Mouse (Mus musculus) brain, embryonic 14.5 days (tissue): ENCODE measurements around the gene Zmym4. TPM values are rescaled to one million over a fixed set of nuclear protein-coding genes. Genes with fewer than 3 reads are reported as not detected.
"Not testable (repeated sequence)": the region's sequence is repeated elsewhere in the genome, so short reads cannot be mapped to it uniquely, and the experiment has no call there.

Source experiments
- DNase-seq: peaks from one replicate; pipeline ENCODE4 v3.0.0-alpha.2; 2011; ENCODE audit warnings: low read depth
- CTCF ChIP-seq: fragments of 200-500 bp; IDR thresholded peaks from 2 replicates; pipeline ENCODE4 v1.5.1; 2012; ENCODE audit warnings: inconsistent platforms, mild to moderate bottlenecking, moderate library complexity, borderline replicate concordance; ENCODE audit not compliant: insufficient read depth, insufficient read length; ENCODE audit errors: extremely low read depth
- POLR2A ChIP-seq: fragments of 200-500 bp; IDR thresholded peaks from 2 replicates; pipeline ENCODE4 v1.6.1; 2012; ENCODE audit warnings: mild to moderate bottlenecking, inconsistent platforms, borderline replicate concordance; ENCODE audit not compliant: poor library complexity, insufficient read depth, insufficient read length, severe bottlenecking; ENCODE audit errors: extremely low read depth
- polyA plus RNA-seq: library from polyadenylated mRNA; depleted of rRNA; stranded (reverse); fragments of >200 nt; gene quantifications from 2 replicates; pipeline ENCODE4 v1.2.3, GENCODE M21; 2012; rRNA removed

The Zmym4 gene
- polyA plus RNA-seq, result 31.9 and 44.6 TPM in 2 replicates

- peak; percentile 99 for DNase-seq
- TF ChIP-seq CTCF (no peak), POLR2A (no peak)
Observed at GRCm38 (mm10) chr4:126967864-126968821, at the start of gene Zmym4. Gene Zmym4, minus strand, starts transcription at chr4:126968135.

GRCm38 (mm10) chr4:127016366-127016765 is 48.4 kb upstream of the Zmym4 start:
- TF ChIP-seq CTCF, result no peak
- no peak for TF ChIP-seq POLR2A
- DNase-seq, result no peak

- DNase-seq, result peak; percentile 92
- peak; percentile 84 for TF ChIP-seq CTCF
Observed at GRCm38 (mm10) chr4:127015294-127015993, 47.5 kb upstream of the Zmym4 start.

- TF ChIP-seq POLR2A (no peak), CTCF (no peak)
- DNase-seq, result peak; percentile 92
Observed at GRCm38 (mm10) chr4:127005113-127005936, 37.4 kb upstream of the Zmym4 start.

DNA sequence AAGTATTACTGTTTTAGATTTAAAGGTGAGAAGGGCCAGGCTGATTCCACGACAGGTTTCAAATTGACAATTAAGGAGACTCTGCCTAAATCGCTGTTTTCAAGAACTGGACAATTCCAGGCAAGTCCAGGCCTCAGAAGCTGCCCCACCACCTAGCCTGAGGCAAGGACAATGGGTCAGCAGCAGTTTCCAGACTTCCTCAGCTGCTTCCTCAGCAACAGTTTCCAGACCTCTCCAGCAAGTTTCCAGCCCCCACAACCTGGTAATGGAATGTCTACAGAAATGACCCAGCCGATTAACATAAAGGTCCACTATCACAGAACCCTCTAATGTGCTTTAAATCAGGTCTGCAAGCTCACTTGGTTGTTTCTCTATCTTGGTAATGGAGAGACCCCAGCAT is 36.4 kb upstream of the Zmym4 start:
- TF ChIP-seq CTCF, result no peak
- DNase-seq, result no peak

GRCm38 (mm10) chr4:127000601-127001105 is 32.7 kb upstream of the Zmym4 start:
- TF ChIP-seq POLR2A (no peak), CTCF (no peak)
- DNase-seq, result peak; percentile 82

DNA sequence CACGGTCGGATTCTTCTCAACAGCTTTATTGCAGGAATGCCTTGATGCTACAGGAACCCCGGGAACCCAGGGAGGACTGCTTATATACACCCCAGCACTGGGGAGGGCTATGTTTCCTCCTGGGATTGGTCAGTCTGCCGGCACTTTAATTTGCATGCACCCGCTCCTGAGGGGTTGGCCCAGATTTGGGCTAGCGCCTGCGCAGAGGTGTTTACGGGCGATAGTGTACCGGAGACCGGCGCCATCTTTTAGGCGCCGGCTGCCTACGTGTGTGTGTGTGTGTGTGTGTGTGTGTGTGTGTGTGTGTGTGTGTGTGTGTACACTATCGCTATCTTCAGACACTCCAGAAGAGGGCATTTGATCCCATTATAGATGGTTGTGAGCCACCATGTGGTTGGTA is 31.4 kb upstream of the Zmym4 start:
- DNase-seq, result not testable (repeated sequence)

DNA sequence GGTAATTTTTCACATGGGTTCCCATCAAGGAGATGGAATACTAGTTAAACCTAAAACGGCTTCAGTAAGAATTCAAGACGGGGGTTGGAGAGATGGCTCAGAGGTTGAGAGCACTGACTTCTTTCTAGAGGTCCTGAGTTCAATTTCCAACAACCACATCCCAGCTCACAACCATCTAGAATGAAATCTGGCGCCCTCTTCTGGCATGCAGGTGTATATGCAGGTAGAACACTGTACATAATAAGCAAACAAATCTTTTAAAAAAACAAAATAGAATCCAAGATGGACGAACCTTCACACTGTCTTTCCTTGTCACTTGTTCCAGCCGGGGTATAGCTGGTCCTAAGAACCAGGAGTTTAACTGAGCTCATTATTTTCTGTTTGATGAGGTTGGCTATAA is 24.4 kb upstream of the Zmym4 start:
- no peak for TF ChIP-seq POLR2A
- peak; percentile 28; the same call in 1 of the 2 replicates for TF ChIP-seq CTCF
- DNase-seq, result peak; percentile 17

DNA sequence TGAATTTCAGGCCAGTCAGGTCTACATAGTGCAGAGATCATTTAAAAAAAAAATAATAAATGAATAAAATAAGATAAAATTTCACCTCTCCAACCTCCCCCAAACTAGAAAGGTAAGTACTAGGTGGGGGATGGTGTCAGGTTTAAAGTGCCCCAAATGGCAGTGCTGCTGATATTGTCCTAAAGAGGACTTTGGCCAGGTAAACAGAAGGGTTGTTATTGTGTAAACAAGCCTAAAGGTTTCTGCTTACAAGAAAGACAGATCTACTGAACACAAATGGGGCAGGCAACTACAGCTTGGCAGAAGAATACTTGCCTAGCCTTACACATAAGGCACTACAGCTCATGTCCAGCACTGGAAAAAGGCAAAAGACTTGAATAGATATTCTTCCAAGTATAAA is 22.6 kb upstream of the Zmym4 start:
- TF ChIP-seq POLR2A, result no peak
- DNase-seq, result no peak

DNA sequence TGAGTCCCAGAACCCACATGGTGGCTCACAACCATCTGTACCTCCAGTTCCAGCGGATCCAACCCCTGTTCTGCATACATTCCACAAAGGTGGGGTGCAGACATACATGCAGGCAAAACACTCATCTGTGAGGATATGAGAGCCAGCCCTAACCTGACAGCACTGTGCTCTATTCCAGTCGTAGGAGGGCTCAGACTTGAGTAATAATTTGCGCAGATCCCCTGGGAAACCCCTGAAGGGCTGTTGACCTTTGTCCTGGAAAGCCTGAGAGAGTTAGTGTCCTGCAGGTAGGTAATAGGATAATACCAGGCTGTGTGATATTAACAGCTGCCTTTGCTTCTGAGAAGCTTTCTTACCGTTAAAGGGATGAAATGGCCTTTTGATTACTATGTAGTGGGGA is 20.6 kb upstream of the Zmym4 start:
- no peak for TF ChIP-seq CTCF
- no peak for DNase-seq

DNA sequence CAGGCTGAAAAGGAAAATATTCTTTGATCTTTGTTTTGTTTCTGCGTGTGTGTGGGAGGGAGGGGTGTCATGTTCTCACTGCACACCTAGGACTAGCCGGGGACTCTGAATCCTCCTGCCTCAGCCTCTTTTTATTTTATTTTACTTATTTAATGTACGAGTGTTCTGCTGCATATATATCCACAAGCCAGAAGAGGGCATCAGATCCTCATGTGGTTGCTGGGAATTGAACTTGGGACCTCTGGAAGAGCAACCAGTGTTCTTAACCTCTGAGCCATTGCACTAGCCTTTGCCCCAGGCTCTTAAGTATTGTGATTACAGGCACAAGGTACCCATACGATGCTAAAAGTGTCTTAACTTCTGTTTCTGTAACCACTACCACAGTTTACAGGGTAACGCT is 18.8 kb upstream of the Zmym4 start:
- TF ChIP-seq CTCF (no peak), POLR2A (no peak)
- DNase-seq, result no peak

DNA sequence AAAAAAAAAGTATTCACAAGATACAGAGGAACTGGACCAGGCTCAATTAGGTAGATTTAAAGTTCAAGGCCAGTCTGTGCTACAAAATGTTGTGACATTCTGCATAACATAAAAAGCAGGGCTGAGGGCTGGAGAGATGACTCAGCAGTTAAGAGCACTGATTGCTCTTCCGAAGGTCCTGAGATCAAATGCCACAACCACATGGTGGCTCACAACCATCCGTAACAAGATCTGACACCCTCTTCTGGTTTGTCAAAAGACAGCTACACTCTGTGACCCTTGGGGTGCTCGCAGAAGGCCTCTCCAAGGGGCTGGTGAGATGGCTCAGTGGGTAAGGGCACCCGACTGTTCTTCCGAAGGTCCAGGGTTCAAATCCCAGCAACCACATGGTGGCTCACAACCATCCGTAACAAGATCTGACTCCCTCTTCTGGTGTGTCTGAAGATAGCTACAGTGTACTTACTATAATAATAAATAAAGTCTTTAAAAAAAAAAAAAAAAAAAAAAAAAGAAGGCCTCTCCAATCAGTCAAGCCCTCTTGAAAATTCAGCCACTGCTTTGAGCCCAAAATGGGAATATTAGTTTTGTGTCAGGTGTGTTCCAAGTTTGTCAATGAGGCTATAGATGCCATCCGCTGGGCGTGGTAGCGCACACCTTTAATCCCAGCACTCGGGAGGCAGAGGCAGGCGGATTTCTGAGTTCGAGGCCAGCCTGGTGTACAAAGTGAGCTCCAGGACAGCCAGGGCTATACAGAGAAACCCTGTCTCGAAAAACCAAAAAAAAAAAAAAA is 16.0 kb upstream of the Zmym4 start:
- not testable (repeated sequence) for DNase-seq
